ENCODE assay signal across 9 mouse cellular contexts in the genomic region with DNA sequence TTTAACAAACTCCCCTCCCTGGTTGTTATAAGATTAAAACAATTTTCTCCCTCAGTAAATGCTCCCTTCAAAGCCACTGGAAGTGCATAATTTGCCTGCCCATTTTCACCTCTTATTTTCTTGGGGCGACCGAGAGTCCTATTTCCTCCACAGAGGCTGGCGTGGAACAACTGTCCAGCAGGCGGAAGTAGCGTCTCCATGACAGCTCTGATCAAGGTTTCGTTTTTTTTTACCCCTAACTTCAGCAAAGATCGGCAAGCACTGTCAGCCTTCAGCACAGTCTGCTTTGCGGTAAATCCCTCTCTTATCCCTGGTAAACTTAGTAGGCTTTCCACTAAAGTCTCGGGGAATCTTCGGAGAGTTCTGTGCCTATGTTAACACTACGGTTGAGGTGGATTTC. TPM values are rescaled to one million over a fixed set of nuclear protein-coding genes. Genes with fewer than 3 reads are reported as not detected.
A peak's percentile ranks its signal among the peaks of the same experiment; 100 is the strongest.
DNase-seq lines count a peak whose midpoint lies in the region; ATAC-seq and TF ChIP-seq lines count a peak whose summit lies in the region.
"Had no signal": no experiment of that assay in that cellular context is flagged by ENCODE, and none has a peak within 500 bp of the region (broad histone marks: within the 10 kb centered on the region; RNA-seq: fewer than 3 reads in every experiment).

No protein-coding gene starts in this region.

- H3K4me1 ChIP-seq in MEL (ENCODE audit: control insufficient read depth in 1 of 2, insufficient read depth in 2 of 2, low read length in 2 of 2) = no peaks in the 10 kb centered on the region
- 0 out of 2 replicates have a peak, but pooled peaks cover 3% of the 10 kb centered on the region for H3K4me1 ChIP-seq in heart, embryonic 15.5 days (replicated peaks)

- no peak overlapping the region for H3K27ac ChIP-seq in MEL (ENCODE audit: control insufficient read depth, low read depth, low read length)
- H3K27ac ChIP-seq in heart, embryonic 15.5 days = no peak overlapping the region

- H3K9me3 ChIP-seq in MEL (replicated peaks; ENCODE audit: insufficient read depth, low read length) = no peaks in the 10 kb centered on the region
- no peaks in the 10 kb centered on the region for H3K9me3 ChIP-seq in heart, embryonic 15.5 days (replicated peaks)

- WGBS in heart, embryonic 15.5 days = 6% methylated on average over 11 of the region's 11 CpGs

- no peak for ATAC-seq in heart, embryonic 15.5 days (replicated peaks; ENCODE audit: insufficient number of reproducible peaks, insufficient read depth, low FRiP score, low read depth)
- no peak for ATAC-seq in monocyte, adult 5-6 weeks (replicated peaks; ENCODE audit: insufficient number of reproducible peaks, low FRiP score, low TSS enrichment, poor library complexity, severe bottlenecking)

- DNase-seq in heart, adult 18-20 months = peak; percentile 14 to 23
- DNase-seq in heart, adult 11 months = no peak
- no peak for DNase-seq in MEL (ENCODE audit: low read depth, low spot score)
- DNase-seq in lung, postnatal 36 days = peak; percentile 22
- DNase-seq in left cerebral cortex, adult 18-20 months (ENCODE audit: low spot score in 2 of 2) = no peak
- no peak for DNase-seq in spleen, adult 18-20 months
- DNase-seq: layer of hippocampus, postnatal 36 days had no signal

- TF ChIP-seq POLR2A in MEL (IDR thresholded peaks at IDR 0.05; ENCODE audit: control insufficient read depth in 1 of 2, insufficient read depth in 1 of 2, low read depth in 1 of 2, low read length in 2 of 2, poor library complexity in 1 of 2) = no peak

- H3K79me2 ChIP-seq in MEL (ENCODE audit: control insufficient read depth, insufficient read depth, low read length, poor library complexity) = no peaks in the 10 kb centered on the region

- no peak overlapping the region for H3K4me3 ChIP-seq in MEL (ENCODE audit: control insufficient read depth in 1 of 2, insufficient read depth in 1 of 2, low read depth in 2 of 2, low read length in 2 of 2)
- H3K4me3 ChIP-seq in heart, embryonic 15.5 days = peak overlapping the region; percentile 31

- H3K4me2 ChIP-seq in heart, embryonic 15.5 days = peak overlapping the region; percentile 45

- no peak overlapping the region for H3K9ac ChIP-seq in MEL (ENCODE audit: control insufficient read depth, low read depth, low read length, poor library complexity, severe bottlenecking)
- H3K9ac ChIP-seq in heart, embryonic 15.5 days = no peak overlapping the region

- no peak for TF ChIP-seq CTCF in MEL (IDR thresholded peaks at IDR 0.05 in 2 of 3, conservative IDR thresholded peaks at IDR 0.05 in 1 of 3; ENCODE audit: control insufficient read depth in 1 of 3, insufficient read depth in 1 of 3, low read depth in 2 of 3, low read length in 3 of 3, poor library complexity in 1 of 3, severe bottlenecking in 1 of 3)

- no peaks in the 10 kb centered on the region for H3K27me3 ChIP-seq in MEL (ENCODE audit: control insufficient read depth in 1 of 2, insufficient read depth in 2 of 2, low read length in 2 of 2)
- H3K27me3 ChIP-seq in heart, embryonic 15.5 days = peaks cover 19% of the 10 kb centered on the region; the same call in 1 of the 2 replicates

- no peaks in the 10 kb centered on the region for H3K36me3 ChIP-seq in MEL (ENCODE audit: control insufficient read depth in 1 of 2, insufficient read depth in 2 of 2, low read length in 2 of 2)
- H3K36me3 ChIP-seq in heart, embryonic 15.5 days = no peaks in the 10 kb centered on the region

- TF ChIP-seq RAD21 in MEL (IDR thresholded peaks at IDR 0.05; ENCODE audit: low read depth, low read length) = no peak

- TF ChIP-seq EP300 in MEL (IDR thresholded peaks at IDR 0.05; ENCODE audit: low read depth in 1 of 2, low read length in 2 of 2) = no peak

TF ChIP-seq in MEL, 35 proteins besides CTCF, POLR2A, EP300 and RAD21:
- no peak for TF ChIP-seq KAT2A (conservative IDR thresholded peaks at IDR 0.05; ENCODE audit: low read depth, low read length)
- peak; percentile 7; the same call in 1 of the 2 replicates for TF ChIP-seq SMC3 (IDR thresholded peaks at IDR 0.05; ENCODE audit: low read depth, low read length)
- TF ChIP-seq POLR2AphosphoS5 (IDR thresholded peaks at IDR 0.05; ENCODE audit: borderline replicate concordance, low read depth, low read length) = no peak

RNA-seq across cellular contexts. Expression of gene Eno4, which starts 24.6 kb away (rescaled TPM):
- total RNA-seq in heart, adult 18-20 months (2021) = under 1 TPM in 1 of 2 experiments, not detected in 1; 0.36 TPM
- total RNA-seq in MEL (2012; rRNA removed) = not detected in 2 replicates
- polyA plus RNA-seq in MEL (2012; ENCODE audit: insufficient read depth in 1 of 2, insufficient read length in 2 of 2, low read depth in 1 of 2, low replicate concordance in 2 of 2, missing spikeins in 1 of 2) = not detected
- 0.19 and 0.25 TPM in 2 replicates for polyA plus RNA-seq in heart, embryonic 15.5 days (2015; fragmentation: Nextera tagmentation; extraction: Ambion mirVana)
- 1 to 10 TPM; 1.6 to 2.3 TPM for total RNA-seq in left cerebral cortex, adult 18-20 months (2021)
- total RNA-seq in monocyte, adult 5-6 weeks (2017) = not detected in 3 replicates

RNA-seq across cellular contexts. Expression of gene Hspa12a, which starts 24.9 kb away (rescaled TPM):
- 10 to 100 TPM; 15.9 to 19.4 TPM for total RNA-seq in heart, adult 18-20 months (2021)
- total RNA-seq in MEL (2012; rRNA removed) = not detected in 2 replicates
- polyA plus RNA-seq in MEL (2012; ENCODE audit: insufficient read depth in 1 of 2, insufficient read length in 2 of 2, low read depth in 1 of 2, low replicate concordance in 2 of 2, missing spikeins in 1 of 2) = not detected
- 12.4 and 12.5 TPM in 2 replicates for polyA plus RNA-seq in heart, embryonic 15.5 days (2015; fragmentation: Nextera tagmentation; extraction: Ambion mirVana)
- total RNA-seq in left cerebral cortex, adult 18-20 months (2021) = 100 to 1,000 TPM; 195 to 201 TPM
- total RNA-seq in monocyte, adult 5-6 weeks (2017) = 0.10 to 1.2 TPM (median 0.76 TPM) in 3 replicates

Comparison
In these comparisons a context has a peak if more than half of its experiments do, and no peak if none do; other contexts are left out.
1. DNase-seq: peak in heart, adult 18-20 months (2 of 2) and lung, postnatal 36 days (single experiment); none in heart, adult 11 months (single experiment), MEL (single experiment), left cerebral cortex, adult 18-20 months (0 of 2) and spleen, adult 18-20 months (0 of 2).
2. RNA of gene Hspa12a, which starts 24.9 kb away (total RNA-seq): 195 to 201 TPM in left cerebral cortex, adult 18-20 months; 15.9 to 19.4 TPM in heart, adult 18-20 months, 0.10 to 1.2 TPM in monocyte, adult 5-6 weeks and not detected in MEL; every median in the first group is over 4 times any median in the second.